Mouse (Mus musculus) ES-E14 (cell line): Measurements from ENCODE around the gene Tcf12. TPM values are rescaled to one million over a fixed set of nuclear protein-coding genes. Genes with fewer than 3 reads are reported as not detected.

ENCODE experiments used
- DNase-seq: peaks from one replicate; pipeline ENCODE4 v3.0.0-alpha.2; 2013; ENCODE audit warnings: low read depth, low spot score
- H3K27ac ChIP-seq: 2 replicates; pipeline ENCODE4 v1.5.1; 2012; ENCODE audit warnings: low read depth, mild to moderate bottlenecking, low read length, moderate library complexity, mixed read lengths; ENCODE audit not compliant: poor library complexity, insufficient read depth, severe bottlenecking
- H3K36me3 ChIP-seq: 2 replicates; pipeline ENCODE4 v1.6.1; 2012; ENCODE audit warnings: mild to moderate bottlenecking, low read length, moderate library complexity, mixed read lengths; ENCODE audit not compliant: control insufficient read depth, poor library complexity, insufficient read depth, severe bottlenecking
- H3K4me1 ChIP-seq, 2 experiments: fragments of 150-350 bp in 1 of 2; sonication (generic) in 1 of 2; 2 replicates each; pipeline ENCODE4 v1.6.1; 2012; ENCODE audit warnings: low read length in 2 of 2, mild to moderate bottlenecking in 1 of 2, mixed read lengths in 1 of 2; ENCODE audit not compliant: control insufficient read depth in 2 of 2, insufficient read depth in 2 of 2, poor library complexity in 1 of 2
- H3K4me3 ChIP-seq, 2 experiments: fragments of 150-350 bp in 1 of 2; sonication (generic) in 1 of 2; 2 replicates each; pipeline ENCODE4 v1.5.1; 2012; ENCODE audit warnings: low read length in 2 of 2, low read depth in 1 of 2, mild to moderate bottlenecking in 1 of 2, mixed read lengths in 1 of 2; ENCODE audit not compliant: insufficient read depth in 1 of 2, poor library complexity in 1 of 2, severe bottlenecking in 1 of 2
- H3K9ac ChIP-seq: 2 replicates; pipeline ENCODE4 v1.6.1; 2012; ENCODE audit warnings: low read depth, mild to moderate bottlenecking, low read length, mixed read lengths; ENCODE audit not compliant: poor library complexity, insufficient read depth, severe bottlenecking
- H3K9me3 ChIP-seq: fragments of 150-350 bp; sonication (generic); 2 replicates; pipeline ENCODE4 v1.6.1; 2012; ENCODE audit warnings: low read depth, mild to moderate bottlenecking, low read length; ENCODE audit not compliant: control insufficient read depth, insufficient read depth
- CHD2 ChIP-seq: IDR thresholded peaks from 2 replicates; pipeline ENCODE4 v1.6.1; 2014; ENCODE audit warnings: mild to moderate bottlenecking, low read depth, low read length, inconsistent platforms
- HCFC1 ChIP-seq: IDR thresholded peaks from 2 replicates; pipeline ENCODE4 v1.6.1; 2012; ENCODE audit warnings: low read length, inconsistent platforms, borderline replicate concordance; ENCODE audit not compliant: insufficient read depth
- MAFK ChIP-seq: IDR thresholded peaks from 2 replicates; pipeline ENCODE4 v1.6.1; 2014; ENCODE audit warnings: mild to moderate bottlenecking, low read depth, low read length, inconsistent platforms; ENCODE audit not compliant: insufficient read depth
- ZC3H11A ChIP-seq: IDR thresholded peaks from 2 replicates; pipeline ENCODE4 v1.6.1; 2012; ENCODE audit warnings: low read depth, mild to moderate bottlenecking, inconsistent platforms, low read length, borderline replicate concordance
- ZNF384 ChIP-seq: IDR thresholded peaks from 2 replicates; pipeline ENCODE4 v1.6.1; 2012; ENCODE audit warnings: low read depth, low read length, inconsistent platforms
- in situ Hi-C, 2 experiments: fragments of 600-800 bp; cut with MboI; formaldehyde crosslinking; loops; one replicate each; pipeline ENCODE4 v1.15.1; 2025; ENCODE audit warnings: low sequenced_read_pairs in 2 of 2, inconsistent platforms in 1 of 2; ENCODE audit not compliant: unreplicated experiment in 2 of 2
- total RNA-seq: library from RNA; depleted of rRNA; stranded (reverse); fragments of 300-350 nt; gene quantifications from 2 replicates; pipeline ENCODE4 v1.2.3, GENCODE M21; 2012

Tcf12 gene
- total RNA-seq, 1 experiment, result 17.3 TPM

DNA sequence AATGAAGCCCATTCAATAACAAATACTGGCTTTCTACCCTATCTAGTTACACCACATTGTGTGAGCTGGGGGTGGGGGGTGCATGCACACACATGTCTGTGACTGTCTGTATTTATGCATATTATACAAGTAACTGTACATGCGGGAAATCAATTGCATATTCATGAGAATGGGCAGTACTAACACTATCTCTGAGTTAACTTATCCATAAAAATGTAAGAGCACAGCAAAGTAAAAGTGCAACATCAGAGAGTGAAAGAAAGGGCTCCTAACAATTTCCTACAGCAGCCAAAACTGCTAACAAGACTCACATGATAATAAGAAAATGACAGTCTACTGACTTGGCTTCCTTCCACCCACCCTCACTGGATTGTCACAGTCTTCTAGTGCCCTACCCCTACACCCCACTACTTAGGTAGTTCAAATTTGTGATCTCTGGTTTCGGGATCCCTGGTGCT lies 74.6 kb downstream of the Tcf12 start:
- H3K9me3 ChIP-seq, result no peaks in the 10 kb centered on the region
- H3K27ac ChIP-seq, result no peak overlapping the region
- TF ChIP-seq ZC3H11A (no peak), MAFK (no peak), CHD2 (no peak), HCFC1 (no peak), ZNF384 (no peak)
- DNase-seq, result no peak
- H3K36me3 ChIP-seq, result no peaks in the 10 kb centered on the region
- peaks cover 0 to 4% of the 10 kb centered on the region in 2 experiments; a peak in 1 of 4 replicates for H3K4me1 ChIP-seq
- H3K4me3 ChIP-seq, result no peak overlapping the region
- H3K9ac ChIP-seq, result no peak overlapping the region
- in situ Hi-C loops, result no loop called here

- Histone ChIP-seq H3K9ac (no peak overlapping the region), H3K4me3 (no peak overlapping the region), H3K9me3 (no peaks in the 10 kb centered on the region), H3K4me1 (peaks cover 0 to 4% of the 10 kb centered on the region in 2 experiments; a peak in 1 of 4 replicates), H3K36me3 (no peaks in the 10 kb centered on the region), H3K27ac (no peak overlapping the region)
- in situ Hi-C loops, result no loop called here
- TF ChIP-seq HCFC1 (no peak), ZC3H11A (no peak), MAFK (no peak), ZNF384 (no peak), CHD2 (no peak)
- DNase-seq, result no peak
Measured at GRCm38 (mm10) chr9:72036257-72036656, 75.4 kb downstream of the Tcf12 start.

- H3K9me3 ChIP-seq, result no peaks in the 10 kb centered on the region
- in situ Hi-C loops, result no loop called here
- H3K4me1 ChIP-seq, result no peaks in the 10 kb centered on the region
- H3K27ac ChIP-seq, result no peak overlapping the region
- DNase-seq, result no peak
- no peak overlapping the region for H3K9ac ChIP-seq
- no peak for TF ChIP-seq CHD2
- TF ChIP-seq MAFK, result no peak
- no peak for TF ChIP-seq ZC3H11A
- no peak for TF ChIP-seq HCFC1
- no peak for TF ChIP-seq ZNF384
- no peak overlapping the region for H3K4me3 ChIP-seq
- no peaks in the 10 kb centered on the region for H3K36me3 ChIP-seq
Measured at GRCm38 (mm10) chr9:72033271-72033670, 78.4 kb downstream of the Tcf12 start.

DNA sequence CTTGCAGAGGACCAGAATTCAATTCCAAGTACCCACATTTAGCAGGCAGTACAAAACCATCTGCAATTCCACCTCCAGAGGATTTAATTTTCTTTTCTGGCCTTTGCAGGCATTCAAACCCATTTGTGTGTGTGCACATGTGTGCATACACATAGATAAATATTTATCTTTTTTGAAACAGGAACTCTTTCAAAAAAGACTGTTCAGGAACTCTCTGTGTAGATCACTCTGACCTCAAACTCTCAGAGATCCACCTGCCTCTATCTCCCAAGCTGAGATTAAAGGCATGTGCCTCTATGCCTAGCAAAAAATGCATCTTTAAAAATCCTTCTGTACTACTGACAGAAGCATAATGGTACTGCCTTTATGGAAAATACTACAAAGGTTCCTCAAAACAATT lies 81.4 kb downstream of the Tcf12 start:
- no peak overlapping the region for H3K27ac ChIP-seq
- no peak overlapping the region for H3K4me3 ChIP-seq
- H3K9me3 ChIP-seq, result no peaks in the 10 kb centered on the region
- H3K9ac ChIP-seq, result no peak overlapping the region
- no peaks in the 10 kb centered on the region for H3K36me3 ChIP-seq
- DNase-seq, result no peak
- no peaks in the 10 kb centered on the region for H3K4me1 ChIP-seq
- no peak for TF ChIP-seq HCFC1
- no peak for TF ChIP-seq ZC3H11A
- no peak for TF ChIP-seq MAFK
- TF ChIP-seq ZNF384, result no peak
- TF ChIP-seq CHD2, result no peak
- in situ Hi-C loops, result no loop called here

DNA sequence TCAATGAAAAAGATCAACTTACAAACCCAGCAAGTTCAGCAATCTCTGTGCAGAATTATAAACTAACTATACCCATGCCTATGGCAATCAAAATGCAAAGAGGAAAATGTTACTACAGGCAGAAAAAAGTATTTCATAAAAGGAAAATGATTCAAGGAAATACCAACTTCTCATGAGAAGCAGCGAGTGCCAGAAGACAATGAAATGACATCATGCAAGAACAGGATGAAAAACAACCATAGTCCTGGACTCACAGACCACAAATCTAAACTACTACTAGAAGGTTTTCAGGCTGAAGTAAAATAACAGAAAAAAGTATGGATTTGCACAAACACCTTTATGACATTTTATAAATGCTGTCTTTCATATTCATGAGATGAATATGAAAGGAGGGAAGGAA lies 82.1 kb downstream of the Tcf12 start:
- no peak for DNase-seq
- no peak overlapping the region for H3K9ac ChIP-seq
- H3K4me1 ChIP-seq, result no peaks in the 10 kb centered on the region
- no peak overlapping the region for H3K4me3 ChIP-seq
- TF ChIP-seq ZC3H11A, result no peak
- TF ChIP-seq HCFC1, result no peak
- in situ Hi-C loops, result no loop called here
- H3K36me3 ChIP-seq, result no peaks in the 10 kb centered on the region
- no peak overlapping the region for H3K27ac ChIP-seq
- no peaks in the 10 kb centered on the region for H3K9me3 ChIP-seq
